Mouse (Mus musculus): ENCODE data around the gene Tmem191c. TPM values are rescaled to one million over a fixed set of nuclear protein-coding genes. Genes with fewer than 3 reads are reported as not detected.

Gene Tmem191c
- total RNA-seq, 2 experiments from 2014 or later, result 83.7 to 112 TPM

DNA sequence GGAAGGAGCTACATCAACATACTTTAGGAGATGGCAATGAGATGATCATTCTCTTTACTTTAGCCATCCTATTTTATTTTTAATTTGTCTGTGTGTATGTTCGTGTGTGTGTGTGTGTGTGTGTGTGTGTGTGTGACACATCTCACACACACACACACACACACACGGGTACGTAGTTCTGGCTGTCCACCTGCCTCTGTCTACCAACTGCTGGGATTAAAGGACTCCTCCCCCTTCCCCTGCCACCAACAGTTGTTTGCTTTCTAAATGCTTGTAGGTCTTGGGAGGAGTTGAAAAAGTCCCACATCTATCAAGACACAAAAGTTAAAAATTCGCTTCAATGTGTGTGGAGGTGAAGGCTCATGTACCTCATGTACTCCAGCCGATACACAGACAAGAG is 48.9 kb downstream of the Tmem191c start:
- no peak for DNase-seq (ENCODE audit: extremely low spot score in 1 of 2, low spot score in 1 of 2)

DNA sequence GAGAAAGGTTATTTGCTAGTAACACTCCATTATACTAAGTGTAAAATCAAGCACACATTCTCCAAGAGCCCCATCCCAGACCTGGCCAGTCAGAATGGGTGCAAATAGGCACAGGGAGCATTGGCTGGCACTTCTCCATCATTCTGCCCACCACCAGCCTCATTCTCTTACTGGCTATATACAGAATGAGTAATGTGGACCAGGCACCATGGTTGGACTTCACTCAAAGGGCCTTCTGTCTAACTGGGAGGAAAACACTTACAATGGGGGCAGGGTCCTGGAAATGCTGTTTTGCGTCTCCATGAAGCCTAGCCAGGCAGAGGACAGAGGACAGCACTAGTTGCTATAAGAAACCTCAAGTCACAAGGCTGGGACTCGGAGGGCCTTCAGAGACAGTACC is 50.2 kb downstream of the Tmem191c start:
- DNase-seq (ENCODE audit: extremely low spot score in 1 of 2, low spot score in 1 of 2), result no peak

DNA sequence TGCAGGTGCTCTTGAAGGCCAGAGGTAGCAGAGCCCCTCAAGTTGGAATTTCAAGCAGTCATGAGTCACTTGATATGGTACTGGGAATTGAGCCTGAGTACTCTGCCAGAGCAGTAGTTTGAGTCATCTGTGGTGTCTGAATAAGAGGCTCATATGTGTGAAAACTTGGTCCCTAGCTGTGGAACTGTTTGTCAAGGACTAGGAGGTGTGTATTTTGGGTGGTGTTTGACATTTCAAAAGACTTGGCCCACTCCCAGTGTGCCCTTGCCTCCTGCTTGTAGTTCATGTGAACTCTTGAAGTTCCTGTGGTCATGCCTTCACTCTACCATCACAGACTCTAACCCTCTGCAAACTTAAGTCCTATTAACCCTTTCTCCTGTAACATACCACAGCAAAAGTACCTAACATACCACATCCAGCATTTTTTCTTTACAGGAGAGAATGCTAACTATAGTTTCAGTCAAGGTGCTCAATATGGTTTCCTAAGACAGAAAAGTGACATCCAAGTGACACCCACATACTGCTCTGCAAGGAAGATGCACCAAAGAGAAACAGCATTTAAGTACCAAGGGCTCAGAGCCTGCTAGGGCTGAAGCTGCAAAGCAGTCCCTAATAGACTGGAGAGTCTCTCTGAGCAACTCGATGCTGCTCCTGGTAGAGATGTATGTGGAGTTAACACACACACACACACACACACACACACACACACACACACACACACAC is 54.1 kb downstream of the Tmem191c start:
- DNase-seq (ENCODE audit: extremely low spot score in 1 of 2, low spot score in 1 of 2), result no peak

DNA sequence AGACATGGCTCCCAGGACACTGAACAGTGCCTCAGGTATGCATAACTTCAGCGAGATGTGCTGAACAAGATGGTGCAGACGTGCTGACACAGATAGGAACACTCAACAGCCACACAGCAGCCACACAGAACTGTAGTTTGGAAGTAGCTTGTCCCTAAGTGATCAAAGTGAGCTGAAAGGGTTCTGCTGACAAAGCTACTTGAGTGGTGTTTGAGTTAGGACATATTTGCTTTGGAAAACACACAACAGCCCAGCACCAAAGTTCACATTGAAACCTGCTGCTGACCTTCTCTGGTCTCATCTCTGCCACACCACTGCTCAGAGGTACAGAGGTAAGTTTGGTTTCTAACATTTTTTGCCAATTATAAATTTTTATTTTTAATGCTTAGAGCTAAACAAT is 55.2 kb downstream of the Tmem191c start, which contains the start of gene Serpind1:
Gene Serpind1 (plus strand): TSS at position 256 of the 400 bp plus-strand sequence.
- DNase-seq (ENCODE audit: extremely low spot score in 1 of 2, low spot score in 1 of 2), result no peak

DNA sequence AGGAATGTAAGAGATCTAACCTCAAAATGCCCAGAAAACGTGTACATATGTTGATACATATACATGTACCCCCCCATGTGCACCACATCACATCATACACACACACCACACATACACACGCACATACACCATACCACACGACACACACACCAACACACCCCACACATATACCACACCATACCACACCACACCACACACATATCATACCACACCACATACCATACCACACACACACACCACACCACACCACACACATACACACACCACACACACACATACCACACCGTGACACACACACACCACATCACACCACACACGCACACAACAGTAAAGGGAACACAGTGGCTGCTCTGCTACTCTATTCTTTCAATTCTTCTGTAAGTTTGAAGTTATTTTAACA is 56.0 kb downstream of the Tmem191c start:
- no peak for DNase-seq (ENCODE audit: extremely low spot score in 1 of 2, low spot score in 1 of 2)

Other genes with a start within 250 kb of the Tmem191c start
- gene Ypel1, start 206.4 kb upstream of the Tmem191c start, total RNA-seq (2021), result 10 to 100 TPM; 39.8 to 40.5 TPM
- gene Ppil2, start 164.8 kb upstream of the Tmem191c start, total RNA-seq (2021), result 100 to 1,000 TPM in 1 of 2 experiments, 10 to 100 TPM in 1; 86.7 to 102 TPM
- gene 2610318N02Rik, start 150.9 kb upstream of the Tmem191c start, total RNA-seq (2021), result 1 to 10 TPM in 1 of 2 experiments, not detected in 1; 1.0 TPM
- gene Sdf2l1, start 143.7 kb upstream of the Tmem191c start, total RNA-seq (2021), result 10 to 100 TPM; 16.4 to 27.1 TPM
- gene Ydjc, start 131.5 kb upstream of the Tmem191c start, total RNA-seq (2021), result 10 to 100 TPM; 27.7 to 31.8 TPM
- 1 to 10 TPM; 2.1 to 2.2 TPM for gene Ccdc116, start 128.8 kb upstream of the Tmem191c start, total RNA-seq (2021)
- gene Ube2l3, start 73.4 kb upstream of the Tmem191c start, total RNA-seq (2021), result 100 to 1,000 TPM; 149 to 162 TPM
- gene Rimbp3, start 67.5 kb upstream of the Tmem191c start, total RNA-seq (2021), result 1 to 10 TPM; 3.1 to 4.2 TPM
- 1 to 10 TPM; 4.1 to 5.7 TPM for gene Hic2, start 42.5 kb upstream of the Tmem191c start, total RNA-seq (2021)
- gene Serpind1, start 55.3 kb downstream of the Tmem191c start, total RNA-seq (2021), result under 1 TPM; 0.63 to 0.79 TPM
- 10 to 100 TPM; 20.9 to 24.0 TPM for gene Snap29, start 129.9 kb downstream of the Tmem191c start, total RNA-seq (2021)
- gene Pi4ka, start 130.2 kb downstream of the Tmem191c start, total RNA-seq (2021), result 100 to 1,000 TPM; 254 to 282 TPM
- 10 to 100 TPM; 34.3 to 38.5 TPM for gene Crkl, start 175.9 kb downstream of the Tmem191c start, total RNA-seq (2021)
- gene Aifm3, start 213.5 kb downstream of the Tmem191c start, total RNA-seq (2021), result 10 to 100 TPM; 76.1 to 84.5 TPM
- 100 to 1,000 TPM; 189 to 193 TPM for gene Lztr1, start 232.6 kb downstream of the Tmem191c start, total RNA-seq (2021)

Data from layer of hippocampus, postnatal 25 days (tissue).